Comparison of ENCODE assay signal across 9 mouse cellular contexts in the genomic region with DNA sequence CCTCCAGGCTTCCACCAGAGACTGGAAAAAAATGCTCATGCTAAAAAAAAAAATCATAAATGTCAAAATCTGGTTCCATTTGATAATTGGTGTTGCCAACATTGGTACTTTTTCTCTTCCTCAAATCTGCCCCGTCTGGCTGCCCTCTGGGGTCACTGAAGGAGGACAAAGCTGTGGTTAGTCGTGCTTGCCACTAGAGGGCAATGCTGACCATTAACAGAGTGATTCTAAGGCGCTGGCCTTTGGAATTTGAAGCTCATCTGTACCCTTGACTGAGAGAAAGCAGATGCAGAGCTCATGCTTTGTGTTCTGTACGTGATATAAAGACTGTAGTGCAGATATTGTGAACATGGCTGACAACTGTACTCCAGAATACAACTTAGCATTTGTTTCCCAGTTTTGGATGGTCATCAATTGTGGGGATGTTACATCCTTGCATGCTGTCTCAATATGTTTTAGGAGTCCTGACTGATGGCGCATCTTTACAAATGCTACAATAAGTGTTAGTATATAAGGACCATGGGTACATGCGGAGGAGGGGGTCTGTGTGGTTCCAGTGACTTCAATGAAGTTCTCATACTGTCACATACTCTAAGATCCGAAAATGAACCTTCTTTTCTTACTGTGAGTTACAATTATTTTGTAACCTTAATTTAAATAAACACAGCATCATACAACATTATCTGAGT.
DNase-seq lines count a peak whose midpoint lies in the region; ATAC-seq and TF ChIP-seq lines count a peak whose summit lies in the region.
"Had no signal": no experiment of that assay in that cellular context is flagged by ENCODE, and none has a peak within 500 bp of the region (broad histone marks: within the 10 kb centered on the region; RNA-seq: fewer than 3 reads in every experiment).

No protein-coding gene starts in this region.

- no peaks in the 10 kb centered on the region for H3K27me3 ChIP-seq in heart, embryonic 10.5 days (ENCODE audit: insufficient read depth, poor library complexity, severe bottlenecking)
- no peaks in the 10 kb centered on the region for H3K27me3 ChIP-seq in kidney, postnatal 0 days (ENCODE audit: insufficient read depth, low read length)
- H3K27me3 ChIP-seq in liver, postnatal 0 days (ENCODE audit: insufficient read depth, low read length) = no peaks in the 10 kb centered on the region
- H3K27me3 ChIP-seq in neural tube, embryonic 15.5 days (replicated peaks) = no peaks in the 10 kb centered on the region

- no peak overlapping the region for H3K4me2 ChIP-seq in kidney, postnatal 0 days (ENCODE audit: low read length)
- H3K4me2 ChIP-seq in liver, postnatal 0 days (ENCODE audit: low read depth, low read length) = no peak overlapping the region
- no peak overlapping the region for H3K4me2 ChIP-seq in neural tube, embryonic 15.5 days
- H3K4me2 ChIP-seq: embryonic facial prominence, embryonic 12.5 days had no signal

- WGBS in heart, embryonic 10.5 days = 38% methylated on average over 7 of the region's 7 CpGs
- 39% methylated on average over 7 of the region's 7 CpGs for WGBS in kidney, postnatal 0 days
- 36% methylated on average over 7 of the region's 7 CpGs for WGBS in liver, postnatal 0 days (ENCODE audit: insufficient replicate concordance)
- 39% methylated on average over 7 of the region's 7 CpGs for WGBS in neural tube, embryonic 15.5 days

- peak; percentile 22 for DNase-seq in A20 (ENCODE audit: low read depth, low spot score)
- DNase-seq in adrenal gland, adult (ENCODE audit: inconsistent age in 2 of 2, low spot score in 1 of 2) = peak; percentile 48 to 85
- peak; percentile 87 for DNase-seq in embryo, embryonic 10.5 days (ENCODE audit: low spot score)
- DNase-seq in heart, embryonic 10.5 days (ENCODE audit: low spot score) = peak; percentile 85
- peak; percentile 92 for DNase-seq in kidney, postnatal 0 days (ENCODE audit: low spot score)
- DNase-seq in liver, postnatal 0 days = peak; percentile 18

- H3K9me3 ChIP-seq in heart, embryonic 10.5 days = no peaks in the 10 kb centered on the region
- no peaks in the 10 kb centered on the region for H3K9me3 ChIP-seq in kidney, postnatal 0 days (replicated peaks; ENCODE audit: low read length)
- peaks cover 3% of the 10 kb centered on the region; the same call in 1 of the 2 replicates for H3K9me3 ChIP-seq in liver, postnatal 0 days (ENCODE audit: low read length)
- H3K9me3 ChIP-seq in neural tube, embryonic 15.5 days (replicated peaks) = no peaks in the 10 kb centered on the region

- no peaks in the 10 kb centered on the region for H3K36me3 ChIP-seq in heart, embryonic 10.5 days
- no peaks in the 10 kb centered on the region for H3K36me3 ChIP-seq in kidney, postnatal 0 days (ENCODE audit: insufficient read depth, low read length)
- H3K36me3 ChIP-seq in liver, postnatal 0 days (replicated peaks; ENCODE audit: insufficient read depth, low read length) = no peaks in the 10 kb centered on the region
- no peaks in the 10 kb centered on the region for H3K36me3 ChIP-seq in neural tube, embryonic 15.5 days
- H3K36me3 ChIP-seq: embryonic facial prominence, embryonic 12.5 days had no signal

- peak; percentile 68 for ATAC-seq in kidney, postnatal 0 days (replicated peaks; ENCODE audit: low FRiP score, low read depth)
- ATAC-seq in liver, postnatal 0 days = no peak
- ATAC-seq in neural tube, embryonic 15.5 days (ENCODE audit: low FRiP score) = peak; percentile 85
- ATAC-seq in inflammation-experienced regulatory T-cells, adult 6 months = no peak

- no peak overlapping the region for H3K4me3 ChIP-seq in heart, embryonic 10.5 days
- H3K4me3 ChIP-seq in kidney, postnatal 0 days (replicated peaks; ENCODE audit: low read depth, low read length) = no peak overlapping the region
- H3K4me3 ChIP-seq in liver, postnatal 0 days (ENCODE audit: low read depth, low read length) = no peak overlapping the region
- no peak overlapping the region for H3K4me3 ChIP-seq in neural tube, embryonic 15.5 days (replicated peaks)
- H3K4me3 ChIP-seq: embryonic facial prominence, embryonic 12.5 days had no signal

- TF ChIP-seq EP300 in liver, postnatal 0 days (IDR thresholded peaks at IDR 0.05; ENCODE audit: low read depth) = no peak

- H3K4me1 ChIP-seq in heart, embryonic 10.5 days = no peaks in the 10 kb centered on the region
- no peaks in the 10 kb centered on the region for H3K4me1 ChIP-seq in kidney, postnatal 0 days (replicated peaks; ENCODE audit: insufficient read depth, low read length)
- H3K4me1 ChIP-seq in liver, postnatal 0 days (ENCODE audit: insufficient read depth) = no peaks in the 10 kb centered on the region
- no peaks in the 10 kb centered on the region for H3K4me1 ChIP-seq in neural tube, embryonic 15.5 days

- TF ChIP-seq CTCF in kidney, postnatal 0 days (IDR thresholded peaks at IDR 0.05; ENCODE audit: low read depth) = peak; percentile 89
- TF ChIP-seq CTCF in liver, postnatal 0 days (IDR thresholded peaks at IDR 0.05; ENCODE audit: low read depth) = peak; percentile 79

- no peak overlapping the region for H3K27ac ChIP-seq in heart, embryonic 10.5 days
- no peak overlapping the region for H3K27ac ChIP-seq in kidney, postnatal 0 days
- no peak overlapping the region for H3K27ac ChIP-seq in liver, postnatal 0 days (ENCODE audit: low read depth)
- H3K27ac ChIP-seq in neural tube, embryonic 15.5 days (replicated peaks) = no peak overlapping the region
- H3K27ac ChIP-seq: embryonic facial prominence, embryonic 12.5 days had no signal

- H3K9ac ChIP-seq in kidney, postnatal 0 days (ENCODE audit: low read depth, low read length) = no peak overlapping the region
- no peak overlapping the region for H3K9ac ChIP-seq in liver, postnatal 0 days (replicated peaks)
- no peak overlapping the region for H3K9ac ChIP-seq in neural tube, embryonic 15.5 days (replicated peaks)
- H3K9ac ChIP-seq: embryonic facial prominence, embryonic 12.5 days had no signal

Comparison
In these comparisons a context has a peak if more than half of its experiments do, and no peak if none do; other contexts are left out.
1. DNase-seq: peak in every context shown above with its lines; median percentile 92 in kidney, postnatal 0 days; 87 in embryo, embryonic 10.5 days; 85 in heart, embryonic 10.5 days; 66 in adrenal gland, adult; 22 in A20; 18 in liver, postnatal 0 days.
2. ATAC-seq: peak in kidney, postnatal 0 days (single experiment) and neural tube, embryonic 15.5 days (single experiment); none in liver, postnatal 0 days (single experiment) and inflammation-experienced regulatory T-cells, adult 6 months (single experiment).